Mouse (Mus musculus) lung, postnatal 0 days (tissue): ENCODE data around the gene Ogt. TPM values are rescaled to one million over a fixed set of nuclear protein-coding genes. Genes with fewer than 3 reads are reported as not detected.

Experiments used
- ATAC-seq: fragments of 200-750 bp; cut with Nextera tagmentation; 2 replicates; pipeline ENCODE4 v1.8.0; 2017; ENCODE audit warnings: moderate library complexity
- DNase-seq: peaks from one replicate; pipeline ENCODE4 v3.0.0-alpha.2; 2016; ENCODE audit warnings: low spot score
- H3K27ac ChIP-seq: fragments of 300-500 bp; sonication (generic); 2 replicates; pipeline ENCODE4 v1.5.1; 2014; ENCODE audit warnings: antibody characterized with exemption, mild to moderate bottlenecking, low read length, mixed read lengths
- H3K27me3 ChIP-seq: fragments of 300-500 bp; sonication (generic); replicated peaks from 2 replicates; pipeline ENCODE4 v1.6.1; 2014; ENCODE audit warnings: low read length, mixed read lengths; ENCODE audit not compliant: insufficient read depth
- H3K36me3 ChIP-seq: fragments of 300-500 bp; sonication (generic); 2 replicates; pipeline ENCODE4 v1.6.1; 2014; ENCODE audit warnings: low read length, mixed read lengths; ENCODE audit not compliant: insufficient read depth
- H3K4me1 ChIP-seq: fragments of 300-500 bp; sonication (generic); 2 replicates; pipeline ENCODE4 v1.6.1; 2014; ENCODE audit warnings: antibody characterized with exemption, low read depth, low read length, mixed read lengths; ENCODE audit not compliant: insufficient read depth
- H3K4me2 ChIP-seq: fragments of 300-500 bp; sonication (generic); replicated peaks from 2 replicates; pipeline ENCODE4 v1.6.1; 2014; ENCODE audit warnings: low read depth, mild to moderate bottlenecking, low read length, moderate library complexity, mixed read lengths
- H3K4me3 ChIP-seq: fragments of 300-500 bp; sonication (generic); 2 replicates; pipeline ENCODE4 v1.5.1; 2014; ENCODE audit warnings: low read depth, low read length
- H3K9ac ChIP-seq: fragments of 300-500 bp; sonication (generic); replicated peaks from 2 replicates; pipeline ENCODE4 v1.6.1; 2014; ENCODE audit warnings: low read depth, mild to moderate bottlenecking
- H3K9me3 ChIP-seq: fragments of 300-500 bp; sonication (generic); 2 replicates; pipeline ENCODE4 v1.6.1; 2016; ENCODE audit warnings: low read length, mixed read lengths
- CTCF ChIP-seq: IDR thresholded peaks from 2 replicates; pipeline ENCODE4 v1.5.1; 2016; ENCODE audit warnings: antibody characterized with exemption, mild to moderate bottlenecking
- EP300 ChIP-seq: IDR thresholded peaks from 2 replicates; pipeline ENCODE4 v1.6.1; 2016; ENCODE audit warnings: antibody characterized with exemption, mild to moderate bottlenecking, control low read depth
- WGBS: fragments of 180-500 bp; shearing (Covaris S2); extraction: QIAGEN DNeasy Blood & Tissue Kit; methylation state at CpG from one replicate; pipeline ENCODE4 v1.1.7; 2014; 5-methylcytosine and 5-hydroxymethylcytosine counted together
- polyA plus RNA-seq: library from polyadenylated mRNA; unstranded; fragments of >200 nt; fragmentation: Nextera tagmentation; extraction: Ambion mirVana; gene quantifications from 2 replicates; pipeline ENCODE4 v1.2.1, GENCODE M21; 2015

Ogt gene
- 76.6 and 88.2 TPM in 2 replicates for polyA plus RNA-seq

DNA sequence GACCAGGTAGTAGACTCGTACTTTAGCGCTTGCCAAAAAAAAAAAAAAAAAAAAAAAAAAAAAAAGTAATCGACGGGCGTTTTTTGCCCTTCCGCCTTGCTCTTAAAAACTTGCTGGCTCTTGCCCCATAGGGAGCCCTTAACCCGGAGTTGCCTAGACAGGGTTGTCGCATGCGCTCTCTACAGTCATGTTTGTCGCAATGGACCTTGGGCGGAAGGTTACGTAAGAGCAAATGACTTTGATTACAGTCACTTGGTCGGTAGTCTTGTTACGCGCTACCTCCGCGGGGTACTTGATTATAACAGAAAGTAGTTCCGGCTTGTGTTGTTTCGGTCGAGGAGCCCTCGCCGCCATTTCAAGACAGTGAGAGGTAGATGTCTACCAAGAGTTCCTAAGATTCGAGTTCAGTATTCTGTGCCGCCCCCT is at the start of gene Ogt:
Gene Ogt, plus strand, starts transcription at position 320 of the 426 bp plus-strand sequence.
- H3K4me1 ChIP-seq, result no peaks in the 10 kb centered on the region
- ATAC-seq (peak; percentile 98), DNase-seq (peak; percentile 97)
- H3K9ac ChIP-seq, result peak within 1 kb of the TSS; percentile 76
- WGBS, result 10% methylated on average over 24 of the region's 24 CpGs
- H3K27ac ChIP-seq, result peak within 1 kb of the TSS; percentile 73
- H3K9me3 ChIP-seq, result no peaks in the 10 kb centered on the region
- no peaks in the 10 kb centered on the region for H3K36me3 ChIP-seq
- H3K4me3 ChIP-seq, result peak within 1 kb of the TSS; percentile 63
- no peaks in the 10 kb centered on the region for H3K27me3 ChIP-seq
- no peak for TF ChIP-seq CTCF
- TF ChIP-seq EP300, result peak; percentile 71; the same call in 1 of the 2 replicates
- H3K4me2 ChIP-seq, result peak within 1 kb of the TSS; percentile 52

DNA sequence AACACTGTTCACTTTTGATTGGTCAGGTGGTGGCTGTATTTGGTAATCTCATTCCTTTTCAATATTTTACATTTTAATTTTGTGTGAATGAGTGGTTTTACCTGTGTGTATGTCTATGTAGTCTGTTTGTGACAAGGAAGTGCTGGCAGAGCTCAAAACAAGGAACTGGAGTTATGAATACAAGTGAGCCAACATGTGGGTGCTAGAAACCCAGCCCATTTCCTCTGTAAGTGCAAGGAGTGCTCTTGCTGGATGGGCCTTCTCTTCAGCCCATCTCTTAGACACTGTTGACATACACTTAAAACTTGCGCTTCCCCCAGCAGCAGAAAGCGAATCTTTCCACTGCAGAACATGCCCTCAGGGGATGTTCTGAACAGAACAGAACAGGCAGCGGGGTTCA is 23.7 kb upstream of the Ogt start:
- 98% methylated on average over 3 of the region's 3 CpGs for WGBS
- Histone ChIP-seq H3K4me2 (no peak overlapping the region), H3K4me3 (no peak overlapping the region), H3K27me3 (no peaks in the 10 kb centered on the region), H3K27ac (no peak overlapping the region), H3K36me3 (no peaks in the 10 kb centered on the region), H3K4me1 (no peaks in the 10 kb centered on the region), H3K9me3 (no peaks in the 10 kb centered on the region), H3K9ac (no peak overlapping the region)
- DNase-seq (no peak), ATAC-seq (no peak)
- TF ChIP-seq EP300 (no peak), CTCF (no peak)

DNA sequence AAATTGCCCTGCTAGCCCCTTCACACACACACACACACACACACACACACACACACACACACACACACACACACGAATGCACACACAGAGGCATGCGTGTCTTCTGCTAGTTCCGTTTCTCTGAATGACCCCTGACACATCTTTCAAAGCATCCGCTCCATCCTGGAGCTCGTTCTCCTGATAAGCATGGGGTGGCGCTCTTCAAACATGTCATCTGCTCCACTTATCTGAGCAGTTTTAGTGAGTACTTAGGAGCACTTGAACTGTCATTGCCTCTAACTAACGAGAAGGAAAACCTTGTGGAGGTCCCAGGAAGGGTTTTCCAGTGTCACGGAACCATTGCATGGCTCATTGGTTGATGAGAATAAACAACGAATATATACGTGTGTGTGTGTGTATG is 22.0 kb upstream of the Ogt start:
- H3K4me1 ChIP-seq, result no peaks in the 10 kb centered on the region
- TF ChIP-seq CTCF (no peak), EP300 (no peak)
- no peaks in the 10 kb centered on the region for H3K27me3 ChIP-seq
- WGBS, result 60% methylated on average over 10 of the region's 10 CpGs
- no peak overlapping the region for H3K4me2 ChIP-seq
- no peak overlapping the region for H3K4me3 ChIP-seq
- no peak overlapping the region for H3K27ac ChIP-seq
- no peak for DNase-seq
- no peaks in the 10 kb centered on the region for H3K36me3 ChIP-seq
- no peak overlapping the region for H3K9ac ChIP-seq
- no peak for ATAC-seq
- H3K9me3 ChIP-seq, result no peaks in the 10 kb centered on the region

GRCm38 (mm10) chrX:101620317-101620716 is 19.5 kb upstream of the Ogt start:
- no peak overlapping the region for H3K4me2 ChIP-seq
- no peak for TF ChIP-seq CTCF
- no peak for TF ChIP-seq EP300
- no peak overlapping the region for H3K9ac ChIP-seq
- WGBS, result 56% methylated on average over 6 of the region's 6 CpGs
- H3K9me3 ChIP-seq, result no peaks in the 10 kb centered on the region
- no peaks in the 10 kb centered on the region for H3K36me3 ChIP-seq
- H3K27me3 ChIP-seq, result no peaks in the 10 kb centered on the region
- H3K4me3 ChIP-seq, result no peak overlapping the region
- no peak overlapping the region for H3K27ac ChIP-seq
- ATAC-seq, result peak; percentile 32; the same call in 1 of the 2 replicates
- peak; percentile 14 for DNase-seq
- H3K4me1 ChIP-seq, result no peaks in the 10 kb centered on the region

GRCm38 (mm10) chrX:101622539-101622938 is 17.3 kb upstream of the Ogt start:
- Histone ChIP-seq H3K27ac (no peak overlapping the region), H3K4me3 (no peak overlapping the region), H3K9me3 (no peaks in the 10 kb centered on the region), H3K4me1 (no peaks in the 10 kb centered on the region), H3K27me3 (no peaks in the 10 kb centered on the region), H3K9ac (no peak overlapping the region), H3K36me3 (no peaks in the 10 kb centered on the region), H3K4me2 (no peak overlapping the region)
- DNase-seq (no peak), ATAC-seq (no peak)
- 47% methylated on average over 3 of the region's 3 CpGs for WGBS
- no peak for TF ChIP-seq EP300
- TF ChIP-seq CTCF, result no peak

DNA sequence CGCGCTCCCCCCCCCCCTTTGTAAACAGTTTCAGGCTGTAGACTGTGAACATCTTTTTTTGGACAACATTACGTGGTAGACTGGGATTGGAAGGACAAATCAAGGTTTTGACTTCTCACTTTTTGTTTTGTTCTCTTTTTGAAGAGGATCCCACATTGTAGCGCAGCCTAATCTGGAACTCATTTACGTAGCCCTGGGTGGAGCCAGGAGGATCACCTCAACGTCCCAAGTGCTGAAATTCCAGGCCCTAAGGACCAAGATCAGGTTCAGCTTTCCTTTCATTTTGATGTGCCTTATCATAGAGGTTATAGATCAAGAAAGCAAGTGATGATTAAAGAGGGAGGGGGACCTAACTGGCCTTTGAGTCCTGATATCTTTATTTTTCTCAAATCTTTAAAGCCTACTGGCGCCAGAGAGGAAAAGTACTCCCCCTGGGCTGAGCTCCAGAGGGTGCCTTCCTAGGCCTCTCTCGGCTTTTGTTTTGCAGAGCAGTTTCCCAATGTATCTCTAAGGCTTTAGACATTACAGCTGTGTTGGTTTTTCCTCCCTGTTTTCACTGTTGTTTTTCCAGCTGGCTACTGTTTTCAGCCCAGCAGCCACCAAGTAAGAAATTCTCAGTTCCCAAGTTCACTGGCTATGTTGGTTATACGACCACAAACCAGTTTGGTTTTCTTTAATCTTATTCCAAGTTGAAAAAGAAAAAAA is 2.9 kb upstream of the Ogt start:
- ATAC-seq (no peak), DNase-seq (no peak)
- TF ChIP-seq EP300 (no peak), CTCF (no peak)
- Histone ChIP-seq H3K4me2 (no peak overlapping the region), H3K36me3 (no peaks in the 10 kb centered on the region), H3K27me3 (no peaks in the 10 kb centered on the region), H3K4me1 (no peaks in the 10 kb centered on the region), H3K9ac (no peak overlapping the region), H3K27ac (no peak overlapping the region), H3K4me3 (no peak overlapping the region), H3K9me3 (no peaks in the 10 kb centered on the region)
- 38% methylated on average over 8 of the region's 9 CpGs for WGBS
